Mouse (Mus musculus) heart, adult 2 months (tissue): ENCODE data around the gene Rnaset2a.

ENCODE experiments used
- CTCF ChIP-seq: fragments of 200-600 bp; IDR thresholded peaks from 2 replicates; pipeline ENCODE4 v1.8.1; 2022; ENCODE audit warnings: antibody characterized with exemption, mild to moderate bottlenecking, moderate library complexity
- EP300 ChIP-seq: fragments of 200-500 bp; IDR thresholded peaks from 2 replicates; pipeline ENCODE4 v1.6.1; 2011; ENCODE audit warnings: low read depth, low read length, control low read depth; ENCODE audit not compliant: insufficient read depth
- POLR2A ChIP-seq: fragments of 200-500 bp; IDR thresholded peaks from 2 replicates; pipeline ENCODE4 v1.6.1; 2011; ENCODE audit warnings: mild to moderate bottlenecking, low read depth, low read length, control low read depth; ENCODE audit not compliant: insufficient read depth

GRCm38 (mm10) chr17:8183815-8184214 lies 35.9 kb upstream of the Rnaset2a start:
- no peak for TF ChIP-seq CTCF
- TF ChIP-seq POLR2A, result no peak
- no peak for TF ChIP-seq EP300
